Mouse (Mus musculus) erythroblast, embryonic 14.5 days (primary cell): ENCODE data around the gene Dnajb12. TPM values are rescaled to one million over a fixed set of nuclear protein-coding genes. Genes with fewer than 3 reads are reported as not detected.

Experiments used
- H3K27me3 ChIP-seq: 2 replicates; pipeline ENCODE4 v1.6.1; 2012; ENCODE audit warnings: inconsistent platforms; ENCODE audit not compliant: control insufficient read depth
- H3K36me3 ChIP-seq: 2 replicates; pipeline ENCODE4 v1.6.1; 2012; ENCODE audit warnings: mild to moderate bottlenecking, inconsistent platforms; ENCODE audit not compliant: control insufficient read depth
- H3K4me1 ChIP-seq: 2 replicates; pipeline ENCODE4 v1.6.1; 2012; ENCODE audit warnings: inconsistent platforms; ENCODE audit not compliant: control insufficient read depth
- H3K4me3 ChIP-seq: replicated peaks from 2 replicates; pipeline ENCODE3; 2012; ENCODE audit warnings: moderate library complexity, mild to moderate bottlenecking, inconsistent platforms
- H3K9me3 ChIP-seq: 2 replicates; pipeline ENCODE4 v1.6.1; 2012; ENCODE audit warnings: low read length, inconsistent platforms, mixed read lengths; ENCODE audit not compliant: control insufficient read depth
- GATA1 ChIP-seq: IDR thresholded peaks from 2 replicates; pipeline ENCODE4 v1.6.1; 2012; ENCODE audit warnings: low read length, inconsistent platforms, mixed read lengths
- TAL1 ChIP-seq: IDR thresholded peaks from 3 replicates; pipeline ENCODE4 v1.6.1; 2012; ENCODE audit warnings: low read length, inconsistent platforms, mixed read lengths
- polyA plus RNA-seq: library from polyadenylated mRNA; stranded (reverse); fragments of >175 nt; gene quantifications from 2 replicates; pipeline ENCODE4 v1.2.3, GENCODE M21; 2012

Gene Dnajb12
- polyA plus RNA-seq, 1 experiment: 7.9 TPM

DNA sequence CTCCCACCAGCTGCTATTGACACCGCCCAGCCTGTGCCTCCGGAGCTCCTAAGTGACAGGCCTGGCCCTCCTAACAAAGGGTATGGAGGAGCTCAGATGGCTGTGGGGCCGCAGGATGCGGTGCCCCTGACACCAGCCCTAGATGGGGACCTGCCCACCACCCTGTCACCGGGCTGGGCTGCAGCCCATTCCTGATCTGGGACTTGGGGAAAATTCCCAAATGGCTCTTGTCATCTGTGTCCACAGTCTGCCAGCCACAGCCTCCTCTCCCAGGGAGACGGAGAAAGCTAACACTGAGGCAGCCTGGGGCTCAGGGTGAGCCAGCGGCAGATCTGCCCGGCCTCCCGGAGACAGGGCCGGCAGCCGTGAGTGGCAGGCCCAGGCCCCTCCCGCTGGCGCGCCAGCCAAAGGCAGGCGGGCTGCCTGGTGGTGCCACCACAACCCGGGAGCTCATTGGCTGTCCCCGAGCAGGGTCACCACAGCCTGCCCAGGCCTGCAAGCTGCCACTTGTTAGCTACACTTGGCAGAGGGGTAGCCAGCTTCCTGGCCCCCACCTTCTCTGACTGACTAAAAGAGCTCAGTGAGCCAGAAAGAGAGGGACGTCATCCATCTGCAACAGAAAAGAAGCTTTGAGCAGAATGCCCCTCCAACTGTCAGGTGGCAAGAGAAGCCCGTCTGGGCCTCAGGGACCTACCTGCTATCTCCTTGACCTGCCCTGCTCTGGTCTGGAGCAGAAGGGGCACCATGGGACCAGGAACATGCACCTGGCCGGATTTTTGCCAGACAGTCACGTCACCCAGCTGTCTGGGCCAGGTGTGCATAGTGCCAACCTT is 20.2 kb downstream of the Dnajb12 start:
- no peaks in the 10 kb centered on the region for H3K9me3 ChIP-seq
- no peak for TF ChIP-seq TAL1
- no peak for TF ChIP-seq GATA1
- no peaks in the 10 kb centered on the region for H3K27me3 ChIP-seq
- H3K36me3 ChIP-seq: peaks cover 63% of the 10 kb centered on the region
- H3K4me3 ChIP-seq: peak overlapping the region; percentile 61
- peaks cover 77% of the 10 kb centered on the region for H3K4me1 ChIP-seq

DNA sequence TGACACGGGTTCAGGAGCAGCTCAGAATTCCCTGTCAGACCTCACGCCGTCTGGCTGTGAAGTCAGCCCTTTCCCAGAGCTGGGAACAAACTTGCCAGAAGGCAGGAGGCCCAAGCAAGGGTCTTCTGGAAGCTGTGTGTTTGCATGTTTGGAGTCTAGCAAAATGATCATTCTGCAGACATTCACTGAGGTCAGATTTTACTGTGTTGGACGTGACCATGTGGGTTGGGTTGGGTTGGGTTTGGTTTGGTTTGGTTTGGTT is 20.7 kb downstream of the Dnajb12 start:
- Histone ChIP-seq H3K9me3 (no peaks in the 10 kb centered on the region), H3K4me1 (peaks cover 72% of the 10 kb centered on the region), H3K4me3 (peak overlapping the region; percentile 61), H3K27me3 (no peaks in the 10 kb centered on the region), H3K36me3 (peaks cover 58% of the 10 kb centered on the region)
- TF ChIP-seq TAL1: no peak
- TF ChIP-seq GATA1: no peak

DNA sequence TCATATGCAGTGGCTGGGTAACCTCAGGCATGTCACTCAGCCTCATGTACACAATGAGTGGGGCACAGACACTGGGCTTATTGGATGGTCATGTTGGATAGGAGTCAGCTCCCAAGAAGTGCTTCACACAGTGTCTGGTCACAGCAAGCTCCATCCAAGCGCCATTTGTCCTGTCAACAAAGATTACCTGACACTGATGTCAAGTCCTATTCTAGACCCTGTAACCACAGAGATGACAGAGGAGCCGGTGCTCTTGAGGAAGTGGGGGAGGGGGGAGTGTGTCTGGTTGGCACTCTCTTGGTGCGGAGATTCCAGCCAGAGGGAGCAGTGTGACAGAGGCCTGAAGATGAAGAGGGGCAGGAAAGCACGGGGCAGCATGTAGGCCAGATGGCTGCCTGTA is 21.6 kb downstream of the Dnajb12 start:
- H3K4me3 ChIP-seq: no peak overlapping the region
- H3K9me3 ChIP-seq: no peaks in the 10 kb centered on the region
- no peaks in the 10 kb centered on the region for H3K27me3 ChIP-seq
- no peak for TF ChIP-seq TAL1
- no peak for TF ChIP-seq GATA1
- H3K36me3 ChIP-seq: peaks cover 50% of the 10 kb centered on the region
- H3K4me1 ChIP-seq: peaks cover 67% of the 10 kb centered on the region

DNA sequence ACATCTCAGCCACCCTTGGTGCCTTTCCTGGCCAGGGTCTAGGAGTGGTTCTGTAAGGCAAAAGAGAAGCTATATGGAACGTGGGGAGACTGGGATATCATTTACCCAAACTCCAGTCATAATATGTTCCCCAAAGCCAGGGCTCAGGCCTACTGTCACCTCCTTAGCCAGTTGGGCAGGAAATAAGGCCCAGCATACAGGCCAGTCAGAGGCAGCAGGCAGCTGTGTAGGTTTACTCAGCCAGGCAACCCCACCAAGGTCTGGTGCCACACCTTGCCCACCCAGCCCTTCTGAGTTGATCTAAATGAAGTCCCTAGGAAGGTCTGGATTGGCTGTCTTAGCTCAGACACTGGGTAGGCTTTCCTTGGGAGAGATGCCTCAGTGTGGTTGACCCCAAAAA is 22.1 kb downstream of the Dnajb12 start:
- Histone ChIP-seq H3K9me3 (no peaks in the 10 kb centered on the region), H3K4me1 (peaks cover 61% of the 10 kb centered on the region), H3K27me3 (no peaks in the 10 kb centered on the region), H3K36me3 (peaks cover 44% of the 10 kb centered on the region), H3K4me3 (no peak overlapping the region)
- TF ChIP-seq GATA1: no peak
- TF ChIP-seq TAL1: no peak

DNA sequence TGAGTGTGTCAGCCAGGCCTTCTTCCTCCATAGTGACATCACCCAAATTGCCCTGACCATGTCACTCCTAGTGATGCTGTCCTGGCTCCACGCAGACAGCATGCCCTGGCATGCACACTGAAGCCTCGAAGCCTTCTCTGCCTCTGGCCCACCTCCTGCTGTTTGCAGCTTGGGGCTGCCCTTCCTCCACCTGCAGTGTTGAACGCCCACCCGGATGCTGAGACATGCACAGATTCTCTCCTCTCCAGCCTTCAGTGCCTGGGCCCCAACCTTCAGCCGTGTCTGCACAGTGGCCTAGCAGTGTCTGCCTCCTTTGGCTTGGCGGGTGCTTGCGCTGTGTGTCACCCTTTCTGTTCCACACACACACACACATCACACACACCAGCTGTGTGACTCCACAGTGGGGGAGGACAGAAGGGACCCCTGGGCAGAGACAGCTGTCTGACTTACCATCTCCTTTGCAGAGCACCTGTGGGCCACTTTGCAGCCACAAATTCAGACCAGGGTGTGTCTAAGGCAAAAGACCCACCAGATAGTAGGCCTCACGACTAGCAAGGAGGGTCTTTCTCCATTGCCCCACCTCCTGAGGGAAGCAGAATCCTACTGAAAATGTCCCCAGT is 22.7 kb downstream of the Dnajb12 start:
- Histone ChIP-seq H3K9me3 (no peaks in the 10 kb centered on the region), H3K27me3 (no peaks in the 10 kb centered on the region), H3K4me3 (no peak overlapping the region), H3K36me3 (peaks cover 38% of the 10 kb centered on the region), H3K4me1 (peaks cover 55% of the 10 kb centered on the region)
- TF ChIP-seq TAL1 (no peak), GATA1 (no peak)

DNA sequence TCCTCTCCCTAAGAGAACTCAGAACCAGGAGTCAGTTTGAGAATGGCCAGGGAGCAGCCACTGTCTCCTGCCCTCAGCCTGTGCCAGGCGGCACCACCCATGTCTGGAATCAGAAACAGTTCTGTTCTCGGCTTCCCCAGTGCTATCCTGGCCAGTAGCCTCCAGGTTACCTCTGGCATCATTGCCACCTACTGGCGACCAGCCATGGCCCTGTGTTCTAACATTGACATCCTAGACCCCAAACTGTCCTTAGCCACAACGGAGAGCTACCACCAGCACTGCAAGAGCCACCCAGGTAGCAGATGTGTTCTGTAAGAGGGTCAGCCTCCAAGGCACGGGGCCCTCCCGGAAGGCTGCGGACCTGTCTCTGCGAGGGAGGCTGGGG is 23.2 kb downstream of the Dnajb12 start:
- H3K36me3 ChIP-seq: peaks cover 33% of the 10 kb centered on the region
- TF ChIP-seq TAL1 (no peak), GATA1 (no peak)
- H3K9me3 ChIP-seq: no peaks in the 10 kb centered on the region
- no peak overlapping the region for H3K4me3 ChIP-seq
- peaks cover 50% of the 10 kb centered on the region for H3K4me1 ChIP-seq
- no peaks in the 10 kb centered on the region for H3K27me3 ChIP-seq

DNA sequence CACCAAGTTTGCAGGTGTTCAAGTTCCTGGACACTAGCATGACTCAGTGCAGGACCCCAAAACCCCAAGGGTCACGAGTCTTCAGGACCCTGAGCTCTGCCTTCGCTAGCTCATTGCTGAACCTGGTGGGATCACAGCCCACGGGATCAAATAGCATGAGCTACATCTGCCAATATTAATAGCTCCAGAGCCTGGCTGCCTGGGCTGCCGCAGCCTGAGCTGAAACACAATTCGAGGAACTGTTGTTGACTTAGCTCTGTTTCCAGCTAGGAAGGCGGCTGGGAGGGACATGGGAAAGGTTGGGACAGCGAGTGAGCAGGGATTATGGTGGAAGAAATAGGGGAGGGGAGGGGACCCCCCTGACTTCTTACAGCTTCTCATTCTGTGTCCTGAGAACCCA is 23.8 kb downstream of the Dnajb12 start:
- Histone ChIP-seq H3K9me3 (no peaks in the 10 kb centered on the region), H3K4me3 (no peak overlapping the region), H3K27me3 (peaks cover 3% of the 10 kb centered on the region), H3K36me3 (peaks cover 27% of the 10 kb centered on the region), H3K4me1 (peaks cover 49% of the 10 kb centered on the region)
- TF ChIP-seq GATA1 (no peak), TAL1 (no peak)

DNA sequence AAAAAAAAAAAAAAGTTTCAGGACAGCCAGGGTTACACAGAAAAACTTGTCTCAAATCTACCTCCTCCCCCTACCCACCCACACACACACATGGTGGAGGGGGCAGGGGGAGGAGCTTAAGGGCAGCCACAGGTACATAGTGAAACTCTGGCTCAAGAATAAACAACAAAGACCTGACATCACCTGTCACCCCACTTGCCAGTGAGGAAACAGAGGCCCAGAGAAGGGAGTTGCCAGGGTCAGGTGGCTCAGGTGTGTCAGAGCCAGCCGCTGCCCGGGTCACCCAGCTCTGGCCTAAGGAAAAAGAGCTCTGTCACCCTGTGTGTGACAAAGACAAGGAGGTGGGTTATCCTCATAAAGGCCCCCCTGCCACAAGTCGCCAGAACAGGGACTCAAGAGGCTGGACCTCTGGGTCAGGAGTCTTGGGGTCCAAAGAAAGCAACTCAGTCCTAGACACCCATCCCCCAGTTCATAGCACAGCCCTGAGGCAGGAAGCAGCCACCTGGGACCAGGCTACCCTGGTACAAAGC is 27.8 kb downstream of the Dnajb12 start:
- H3K9me3 ChIP-seq: no peaks in the 10 kb centered on the region
- peaks cover 43% of the 10 kb centered on the region for H3K27me3 ChIP-seq
- TF ChIP-seq GATA1 (no peak), TAL1 (no peak)
- peaks cover 26% of the 10 kb centered on the region for H3K4me1 ChIP-seq
- H3K4me3 ChIP-seq: no peak overlapping the region
- no peaks in the 10 kb centered on the region for H3K36me3 ChIP-seq

DNA sequence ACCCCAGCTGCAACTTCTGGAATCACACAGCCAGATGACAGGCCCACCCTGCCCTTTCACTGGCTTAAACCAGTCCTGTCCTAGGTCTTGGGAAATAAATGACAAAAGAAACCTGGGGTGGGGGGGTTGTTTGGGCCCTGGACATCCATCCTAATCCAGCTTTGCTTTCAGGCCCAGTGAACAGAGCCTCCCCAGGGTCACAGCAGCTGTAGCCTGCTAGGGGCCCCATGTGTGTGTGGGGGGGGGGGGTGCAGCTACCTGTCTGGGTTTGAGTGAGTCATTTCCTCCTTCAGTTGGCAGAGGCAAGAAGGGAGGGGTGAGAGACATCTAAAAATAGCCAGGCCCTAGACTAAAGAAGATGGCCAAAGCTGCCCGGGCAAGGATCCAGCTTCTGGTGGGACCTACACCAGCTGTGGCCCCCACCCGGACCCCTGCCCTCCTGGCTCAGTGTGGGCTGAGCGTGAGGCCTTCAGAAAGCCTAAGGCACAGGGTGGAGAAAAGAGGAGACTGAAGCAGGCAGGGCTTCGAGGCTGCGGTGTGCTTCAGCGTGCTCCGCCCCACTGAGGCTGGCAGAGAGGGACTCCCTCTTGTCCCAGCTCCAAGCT is 28.4 kb downstream of the Dnajb12 start:
- Histone ChIP-seq H3K9me3 (no peaks in the 10 kb centered on the region), H3K27me3 (peaks cover 49% of the 10 kb centered on the region), H3K4me1 (peaks cover 22% of the 10 kb centered on the region), H3K4me3 (no peak overlapping the region), H3K36me3 (no peaks in the 10 kb centered on the region)
- TF ChIP-seq GATA1 (no peak), TAL1 (no peak)
